Mouse (Mus musculus): ENCODE measurements around the gene Ssx2ip. TPM values are rescaled to one million over a fixed set of nuclear protein-coding genes. Genes with fewer than 3 reads are reported as not detected.

Ssx2ip gene
- polyA plus RNA-seq, 1 experiment from 2014 or later: 21.4 TPM

DNA sequence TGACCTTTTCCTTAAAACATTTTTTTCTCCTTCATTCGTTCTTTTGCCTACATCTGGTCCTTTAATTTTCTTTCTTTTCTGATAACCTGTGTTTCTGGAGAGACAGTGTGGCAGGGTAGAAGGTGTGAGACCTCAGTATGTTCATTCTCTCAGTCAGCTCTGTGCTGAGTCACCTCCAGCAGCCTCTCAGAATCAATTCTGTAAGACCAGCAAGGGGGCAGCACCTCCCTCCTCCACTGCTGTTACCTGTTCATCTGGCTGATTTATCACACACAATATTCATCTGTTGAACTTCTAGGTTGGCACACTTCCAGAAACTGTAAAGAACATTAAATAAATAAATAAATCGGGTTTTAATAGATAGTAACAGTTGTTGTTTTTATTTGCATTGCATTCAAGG, 58.5 kb downstream of the Ssx2ip start:
- WGBS: 58% methylated on average over 2 of the region's 2 CpGs
- Histone ChIP-seq H3K4me2 (ENCODE audit: low read depth, severe bottlenecking) (no peak overlapping the region), H3K4me3 (ENCODE audit: low read depth, low read length) (no peak overlapping the region), H3K36me3 (ENCODE audit: control insufficient read depth, insufficient read depth, low read length) (no peaks in the 10 kb centered on the region), H3K9ac (ENCODE audit: low read length) (no peak overlapping the region), H3K4me1 (ENCODE audit: control insufficient read depth, insufficient read depth, low read length) (no peaks in the 10 kb centered on the region), H3K27me3 (ENCODE audit: control insufficient read depth, insufficient read depth, low read length) (no peaks in the 10 kb centered on the region), H3K27ac (replicated peaks; ENCODE audit: low read depth, low read length) (no peak overlapping the region), H3K9me3 (ENCODE audit: control insufficient read depth, low read length) (no peaks in the 10 kb centered on the region)
- DNase-seq (ENCODE audit: low spot score) (no peak), ATAC-seq (ENCODE audit: insufficient number of reproducible peaks, low FRiP score, low TSS enrichment, low read depth) (no peak)

DNA sequence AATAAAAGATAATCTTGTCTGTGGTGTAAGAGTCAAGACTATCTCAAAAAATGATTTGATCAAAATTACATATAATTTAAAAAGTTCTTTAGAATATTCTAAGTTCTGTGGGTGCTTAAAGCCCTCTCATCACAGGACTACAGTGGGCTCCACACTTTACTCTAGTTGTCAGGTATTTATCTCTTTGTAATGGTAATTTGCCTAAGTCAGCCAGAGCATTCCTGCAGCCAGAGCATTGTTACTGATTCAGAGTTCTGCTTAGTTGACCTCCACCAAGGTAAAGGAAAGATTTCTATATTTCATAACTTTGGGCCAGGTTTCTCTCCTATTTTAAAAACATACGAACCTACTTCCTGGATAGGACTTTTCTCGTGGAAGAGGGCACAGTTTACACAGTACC, 64.8 kb downstream of the Ssx2ip start:
- DNase-seq (ENCODE audit: low spot score) (no peak), ATAC-seq (ENCODE audit: insufficient number of reproducible peaks, low FRiP score, low TSS enrichment, low read depth) (no peak)
- no peaks in the 10 kb centered on the region for H3K4me1 ChIP-seq (ENCODE audit: control insufficient read depth, insufficient read depth, low read length)
- H3K9ac ChIP-seq (ENCODE audit: low read length): no peak overlapping the region
- no peak overlapping the region for H3K27ac ChIP-seq (replicated peaks; ENCODE audit: low read depth, low read length)
- H3K4me3 ChIP-seq (ENCODE audit: low read depth, low read length): no peak overlapping the region
- no peaks in the 10 kb centered on the region for H3K36me3 ChIP-seq (ENCODE audit: control insufficient read depth, insufficient read depth, low read length)
- no peaks in the 10 kb centered on the region for H3K9me3 ChIP-seq (ENCODE audit: control insufficient read depth, low read length)
- H3K4me2 ChIP-seq (ENCODE audit: low read depth, severe bottlenecking): no peak overlapping the region
- H3K27me3 ChIP-seq (ENCODE audit: control insufficient read depth, insufficient read depth, low read length): no peaks in the 10 kb centered on the region
- WGBS: 78% methylated on average over 2 of the region's 2 CpGs

DNA sequence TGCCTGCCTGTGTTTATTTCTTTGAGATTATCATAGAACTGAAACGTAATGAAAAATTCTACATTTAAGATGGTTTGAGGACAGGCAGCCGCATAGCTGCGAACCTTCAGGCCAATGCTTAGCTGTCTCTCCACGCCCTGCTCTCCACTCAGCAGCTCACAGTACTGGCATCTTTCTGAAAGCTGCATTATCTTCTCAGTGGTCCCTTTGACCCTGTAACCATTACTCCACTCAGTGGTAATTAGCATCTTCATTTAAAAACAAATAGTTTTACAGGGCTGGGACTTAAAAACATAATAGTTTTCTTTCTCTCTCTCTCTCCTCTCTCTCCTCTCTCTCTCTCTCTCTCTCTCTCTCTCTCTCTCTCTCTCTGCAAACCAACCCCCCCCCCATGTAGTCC, 68.2 kb downstream of the Ssx2ip start:
- 80% methylated on average over 4 of the region's 4 CpGs for WGBS
- DNase-seq (ENCODE audit: low spot score): no peak

DNA sequence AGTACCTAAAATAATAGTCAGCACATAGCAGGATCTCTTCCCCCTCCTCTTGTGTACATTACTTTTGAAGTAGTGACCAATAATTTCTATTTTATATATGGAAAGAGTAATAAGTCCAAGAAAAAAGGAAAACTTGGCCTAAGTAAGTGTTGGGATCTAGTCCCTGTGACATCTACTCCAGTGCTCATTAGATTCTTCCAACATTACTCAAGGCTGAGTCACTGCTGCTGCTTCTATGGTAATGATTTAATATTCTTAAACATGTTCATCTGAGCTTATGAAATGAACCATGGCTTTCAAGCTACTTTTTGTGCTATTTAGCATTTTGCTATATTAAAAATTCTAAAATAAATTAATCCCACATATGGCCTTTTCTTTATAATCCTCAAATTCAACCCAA, 69.3 kb downstream of the Ssx2ip start:
- Histone ChIP-seq H3K9me3 (ENCODE audit: control insufficient read depth, low read length) (no peaks in the 10 kb centered on the region), H3K9ac (ENCODE audit: low read length) (no peak overlapping the region), H3K4me2 (ENCODE audit: low read depth, severe bottlenecking) (no peak overlapping the region), H3K4me3 (ENCODE audit: low read depth, low read length) (no peak overlapping the region), H3K27ac (replicated peaks; ENCODE audit: low read depth, low read length) (no peak overlapping the region), H3K4me1 (ENCODE audit: control insufficient read depth, insufficient read depth, low read length) (no peaks in the 10 kb centered on the region), H3K36me3 (ENCODE audit: control insufficient read depth, insufficient read depth, low read length) (no peaks in the 10 kb centered on the region), H3K27me3 (ENCODE audit: control insufficient read depth, insufficient read depth, low read length) (no peaks in the 10 kb centered on the region)
- DNase-seq (ENCODE audit: low spot score): no peak
- no peak for ATAC-seq (ENCODE audit: insufficient number of reproducible peaks, low FRiP score, low TSS enrichment, low read depth)

More for the DNA sequence above, 68.2 kb downstream of the Ssx2ip start:
- no peak overlapping the region for H3K27ac ChIP-seq (replicated peaks; ENCODE audit: low read depth, low read length)
- no peaks in the 10 kb centered on the region for H3K36me3 ChIP-seq (ENCODE audit: control insufficient read depth, insufficient read depth, low read length)
- no peaks in the 10 kb centered on the region for H3K4me1 ChIP-seq (ENCODE audit: control insufficient read depth, insufficient read depth, low read length)
- H3K4me3 ChIP-seq (ENCODE audit: low read depth, low read length): no peak overlapping the region
- no peaks in the 10 kb centered on the region for H3K27me3 ChIP-seq (ENCODE audit: control insufficient read depth, insufficient read depth, low read length)
- no peak overlapping the region for H3K4me2 ChIP-seq (ENCODE audit: low read depth, severe bottlenecking)
- no peaks in the 10 kb centered on the region for H3K9me3 ChIP-seq (ENCODE audit: control insufficient read depth, low read length)
- H3K9ac ChIP-seq (ENCODE audit: low read length): no peak overlapping the region
- no peak for ATAC-seq (ENCODE audit: insufficient number of reproducible peaks, low FRiP score, low TSS enrichment, low read depth)

DNA sequence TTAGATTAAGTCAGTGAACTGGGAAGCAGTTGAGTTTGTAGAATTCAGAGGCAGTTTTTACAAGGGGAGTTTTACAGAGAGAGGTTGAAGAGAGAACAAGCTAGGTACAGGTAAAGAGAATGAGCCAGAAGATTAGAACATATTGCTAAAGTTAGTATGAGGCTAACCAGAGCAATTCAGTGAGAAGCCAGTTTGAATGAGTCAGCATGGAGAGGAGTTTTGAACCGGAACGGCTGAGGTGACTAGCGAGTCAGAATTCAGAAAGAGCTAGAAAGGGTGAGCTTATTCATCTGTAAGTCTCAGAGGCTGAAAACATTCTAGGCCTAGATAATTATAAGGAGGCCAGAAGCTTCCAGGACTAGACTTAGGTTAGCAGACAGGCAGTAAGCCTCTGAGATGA, 70.0 kb downstream of the Ssx2ip start:
- no peaks in the 10 kb centered on the region for H3K27me3 ChIP-seq (ENCODE audit: control insufficient read depth, insufficient read depth, low read length)
- H3K4me3 ChIP-seq (ENCODE audit: low read depth, low read length): no peak overlapping the region
- no peaks in the 10 kb centered on the region for H3K9me3 ChIP-seq (ENCODE audit: control insufficient read depth, low read length)
- H3K4me2 ChIP-seq (ENCODE audit: low read depth, severe bottlenecking): no peak overlapping the region
- H3K9ac ChIP-seq (ENCODE audit: low read length): no peak overlapping the region
- 91% methylated on average over 3 of the region's 3 CpGs for WGBS
- DNase-seq (ENCODE audit: low spot score): no peak
- no peak overlapping the region for H3K27ac ChIP-seq (replicated peaks; ENCODE audit: low read depth, low read length)
- H3K4me1 ChIP-seq (ENCODE audit: control insufficient read depth, insufficient read depth, low read length): no peaks in the 10 kb centered on the region
- H3K36me3 ChIP-seq (ENCODE audit: control insufficient read depth, insufficient read depth, low read length): no peaks in the 10 kb centered on the region
- ATAC-seq (ENCODE audit: insufficient number of reproducible peaks, low FRiP score, low TSS enrichment, low read depth): no peak

DNA sequence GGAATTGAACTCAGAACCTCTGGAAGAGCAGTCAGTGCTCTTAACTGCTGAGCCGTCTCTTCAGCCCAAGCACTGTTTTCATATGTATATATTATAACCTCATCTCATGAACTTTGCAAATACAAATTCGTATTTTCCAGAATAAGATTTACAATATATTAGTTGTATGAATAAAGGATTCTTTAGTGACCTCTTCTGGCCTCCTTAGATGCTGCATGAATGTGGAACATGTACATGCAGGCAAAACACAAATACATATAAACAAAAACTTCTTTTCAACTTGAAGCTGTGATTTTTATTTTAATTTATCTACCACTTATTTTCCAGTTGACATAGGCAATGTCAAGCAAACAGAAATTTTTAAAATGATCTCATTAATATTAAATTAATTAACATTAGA, 77.6 kb downstream of the Ssx2ip start:
- DNase-seq (ENCODE audit: low spot score) (no peak), ATAC-seq (ENCODE audit: insufficient number of reproducible peaks, low FRiP score, low TSS enrichment, low read depth) (no peak)
- H3K4me1 ChIP-seq (ENCODE audit: control insufficient read depth, insufficient read depth, low read length): no peaks in the 10 kb centered on the region
- H3K9me3 ChIP-seq (ENCODE audit: control insufficient read depth, low read length): no peaks in the 10 kb centered on the region
- WGBS: 81% methylated on average over 2 of the region's 2 CpGs
- no peak overlapping the region for H3K4me3 ChIP-seq (ENCODE audit: low read depth, low read length)
- H3K27me3 ChIP-seq (ENCODE audit: control insufficient read depth, insufficient read depth, low read length): no peaks in the 10 kb centered on the region
- no peak overlapping the region for H3K4me2 ChIP-seq (ENCODE audit: low read depth, severe bottlenecking)
- no peak overlapping the region for H3K9ac ChIP-seq (ENCODE audit: low read length)
- no peaks in the 10 kb centered on the region for H3K36me3 ChIP-seq (ENCODE audit: control insufficient read depth, insufficient read depth, low read length)
- H3K27ac ChIP-seq (replicated peaks; ENCODE audit: low read depth, low read length): no peak overlapping the region

DNA sequence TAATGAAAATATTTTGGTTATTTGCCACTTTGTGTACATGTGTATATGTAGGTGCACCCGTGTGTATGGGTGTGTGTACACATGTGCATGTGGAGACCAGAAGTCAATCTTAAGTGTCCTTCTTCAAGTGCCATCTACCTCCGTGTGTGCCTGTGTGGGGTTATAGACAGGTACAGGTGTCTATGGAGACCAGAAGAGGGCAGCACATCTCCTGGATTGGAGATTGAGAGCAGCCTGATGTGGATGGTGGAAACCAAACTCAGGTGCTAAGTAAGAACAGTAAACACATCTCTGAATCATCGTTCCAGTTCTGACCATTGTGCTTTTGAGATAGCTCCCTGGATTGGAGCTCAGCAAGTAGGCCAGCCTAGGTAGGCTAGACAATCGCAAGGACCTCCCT, 82.0 kb downstream of the Ssx2ip start:
- H3K4me1 ChIP-seq (ENCODE audit: control insufficient read depth, insufficient read depth, low read length): no peaks in the 10 kb centered on the region
- H3K27ac ChIP-seq (replicated peaks; ENCODE audit: low read depth, low read length): no peak overlapping the region
- no peak overlapping the region for H3K9ac ChIP-seq (ENCODE audit: low read length)
- no peaks in the 10 kb centered on the region for H3K9me3 ChIP-seq (ENCODE audit: control insufficient read depth, low read length)
- 87% methylated on average over 4 of the region's 4 CpGs for WGBS
- no peaks in the 10 kb centered on the region for H3K36me3 ChIP-seq (ENCODE audit: control insufficient read depth, insufficient read depth, low read length)
- no peak overlapping the region for H3K4me2 ChIP-seq (ENCODE audit: low read depth, severe bottlenecking)
- H3K4me3 ChIP-seq (ENCODE audit: low read depth, low read length): no peak overlapping the region
- ATAC-seq (ENCODE audit: insufficient number of reproducible peaks, low FRiP score, low TSS enrichment, low read depth) (no peak), DNase-seq (ENCODE audit: low spot score) (no peak)
- no peaks in the 10 kb centered on the region for H3K27me3 ChIP-seq (ENCODE audit: control insufficient read depth, insufficient read depth, low read length)

Small RNA genes within 50 kb of the gene (microRNA-seq; reads per million reads assigned to microRNA genes)
- gene Gm22901: not detected

Other genes starting within 250 kb of the Ssx2ip start
- gene Lpar3, start 183.7 kb upstream of the Ssx2ip start, polyA plus RNA-seq (2014; fragmentation: Nextera tagmentation; extraction: Ambion mirVana): 0.38 and 0.51 TPM in 2 replicates
- gene Ctbs, start 45.2 kb downstream of the Ssx2ip start, polyA plus RNA-seq (2014; fragmentation: Nextera tagmentation; extraction: Ambion mirVana): 5.7 and 7.1 TPM in 2 replicates
- 6.4 and 9.6 TPM in 2 replicates for gene Spata1, start 95.1 kb downstream of the Ssx2ip start, polyA plus RNA-seq (2014; fragmentation: Nextera tagmentation; extraction: Ambion mirVana)
- 1,225 and 1,227 TPM in 2 replicates for gene Gng5, start 95.2 kb downstream of the Ssx2ip start, polyA plus RNA-seq (2014; fragmentation: Nextera tagmentation; extraction: Ambion mirVana)
- 72.5 and 74.7 TPM in 2 replicates for gene Rpf1, start 116.8 kb downstream of the Ssx2ip start, polyA plus RNA-seq (2014; fragmentation: Nextera tagmentation; extraction: Ambion mirVana)
- gene Uox, start 165.8 kb downstream of the Ssx2ip start, polyA plus RNA-seq (2014; fragmentation: Nextera tagmentation; extraction: Ambion mirVana): not detected in 2 replicates
- not detected in 2 replicates for gene Dnase2b, start 211.0 kb downstream of the Ssx2ip start, polyA plus RNA-seq (2014; fragmentation: Nextera tagmentation; extraction: Ambion mirVana)
- not detected in 2 replicates for gene 4930503B20Rik, start 246.7 kb downstream of the Ssx2ip start, polyA plus RNA-seq (2014; fragmentation: Nextera tagmentation; extraction: Ambion mirVana)